Mouse (Mus musculus) MEL (cell line): Measurements from ENCODE around the gene Myo18a. TPM values are rescaled to one million over a fixed set of nuclear protein-coding genes. Genes with fewer than 3 reads are reported as not detected.

Experiments used
- DNase-seq: peaks from one replicate; pipeline ENCODE4 v3.0.0; 2011; ENCODE audit warnings: low read depth, low spot score
- H3K27ac ChIP-seq: 2 replicates; pipeline ENCODE4 v1.5.1; 2012; ENCODE audit warnings: low read depth, mild to moderate bottlenecking, control low read depth, low read length, moderate library complexity; ENCODE audit not compliant: control insufficient read depth
- H3K27me3 ChIP-seq, 2 experiments: fragments of 150-350 bp in 1 of 2; sonication (generic) in 1 of 2; 2 replicates each; pipeline ENCODE4 v1.6.1; 2012; ENCODE audit warnings: low read length in 2 of 2, mild to moderate bottlenecking in 2 of 2, improper control_type of control experiment in 1 of 2, moderate library complexity in 1 of 2; ENCODE audit not compliant: insufficient read depth in 2 of 2, control insufficient read depth in 1 of 2
- H3K36me3 ChIP-seq, 2 experiments: 2 replicates each; pipeline ENCODE4 v1.6.1; 2012 to 2014; ENCODE audit warnings: low read length in 2 of 2, improper control_type of control experiment in 1 of 2, inconsistent platforms in 1 of 2, mild to moderate bottlenecking in 1 of 2; ENCODE audit not compliant: insufficient read depth in 2 of 2, control insufficient read depth in 1 of 2
- H3K4me1 ChIP-seq, 2 experiments: fragments of 150-350 bp in 1 of 2; sonication (generic) in 1 of 2; 2 replicates each; pipeline ENCODE4 v1.6.1; 2012; ENCODE audit warnings: low read length in 2 of 2, improper control_type of control experiment in 1 of 2, mild to moderate bottlenecking in 1 of 2; ENCODE audit not compliant: insufficient read depth in 2 of 2, control insufficient read depth in 1 of 2
- H3K4me3 ChIP-seq, 2 experiments: fragments of 150-350 bp in 1 of 2; sonication (generic) in 1 of 2; 2 replicates each; pipeline ENCODE4 v1.5.1; 2012; ENCODE audit warnings: low read depth in 2 of 2, low read length in 2 of 2, mild to moderate bottlenecking in 2 of 2, moderate library complexity in 2 of 2, control low read depth in 1 of 2, improper control_type of control experiment in 1 of 2; ENCODE audit not compliant: control insufficient read depth in 1 of 2, insufficient read depth in 1 of 2
- H3K79me2 ChIP-seq: 2 replicates; pipeline ENCODE4 v1.6.1; 2012; ENCODE audit warnings: mild to moderate bottlenecking, low read length, moderate library complexity; ENCODE audit not compliant: control insufficient read depth, poor library complexity, insufficient read depth
- H3K9ac ChIP-seq: 2 replicates; pipeline ENCODE4 v1.6.1; 2012; ENCODE audit warnings: low read depth, mild to moderate bottlenecking, control low read depth, low read length, moderate library complexity; ENCODE audit not compliant: control insufficient read depth, poor library complexity, severe bottlenecking
- H3K9me3 ChIP-seq: fragments of 150-350 bp; sonication (generic); replicated peaks from 2 replicates; pipeline ENCODE4 v1.6.1; 2012; ENCODE audit warnings: mild to moderate bottlenecking, low read length, improper control_type of control experiment, moderate library complexity; ENCODE audit not compliant: insufficient read depth
- CHD1 ChIP-seq: IDR thresholded peaks from 2 replicates; pipeline ENCODE4 v1.6.1; 2012; ENCODE audit warnings: low read depth, mild to moderate bottlenecking, inconsistent platforms, low read length, improper control_type of control experiment
- CTCF ChIP-seq, 3 experiments: IDR thresholded peaks in 2 of 3; conservative IDR thresholded peaks in 1 of 3; 2 replicates each; pipeline ENCODE4 v1.5.1; 2011 to 2012; ENCODE audit warnings: low read length in 3 of 3, low read depth in 2 of 3, mild to moderate bottlenecking in 2 of 3, improper control_type of control experiment in 1 of 3, inconsistent platforms in 1 of 3, mixed read lengths in 1 of 3, moderate library complexity in 1 of 3; ENCODE audit not compliant: control insufficient read depth in 1 of 3, insufficient read depth in 1 of 3, poor library complexity in 1 of 3, severe bottlenecking in 1 of 3
- GATA1 ChIP-seq: IDR thresholded peaks from 2 replicates; pipeline ENCODE4 v1.6.1; 2011; ENCODE audit warnings: low read depth, low read length, improper control_type of control experiment
- JUND ChIP-seq: IDR thresholded peaks from 2 replicates; pipeline ENCODE4 v1.6.1; 2011; ENCODE audit warnings: low read depth, mild to moderate bottlenecking, improper control_type of control experiment, low read length
- MAFK ChIP-seq: IDR thresholded peaks from 2 replicates; pipeline ENCODE4 v1.6.1; 2011; ENCODE audit warnings: low read depth, mild to moderate bottlenecking, low read length, improper control_type of control experiment, borderline replicate concordance
- MXI1 ChIP-seq: IDR thresholded peaks from 2 replicates; pipeline ENCODE4 v1.6.1; 2011; ENCODE audit warnings: mild to moderate bottlenecking, low read depth, low read length, improper control_type of control experiment
- MYC ChIP-seq: IDR thresholded peaks from 2 replicates; pipeline ENCODE4 v1.6.1; 2011; ENCODE audit warnings: low read depth, mild to moderate bottlenecking, low read length, improper control_type of control experiment, moderate library complexity
- NELFE ChIP-seq: IDR thresholded peaks from 2 replicates; pipeline ENCODE4 v1.6.1; 2011; ENCODE audit warnings: low read depth, low read length, improper control_type of control experiment
- NRF1 ChIP-seq: IDR thresholded peaks from 2 replicates; pipeline ENCODE4 v1.6.1; 2014; ENCODE audit warnings: low read depth, mild to moderate bottlenecking, inconsistent platforms, low read length, improper control_type of control experiment, moderate library complexity; ENCODE audit not compliant: poor library complexity, insufficient read depth, severe bottlenecking
- POLR2A ChIP-seq, 2 experiments: IDR thresholded peaks; 2 replicates each; pipeline ENCODE4 v1.6.1; 2011 to 2012; ENCODE audit warnings: low read length in 2 of 2, mild to moderate bottlenecking in 2 of 2, control low read depth in 1 of 2, improper control_type of control experiment in 1 of 2, low read depth in 1 of 2, moderate library complexity in 1 of 2; ENCODE audit not compliant: control insufficient read depth in 1 of 2, insufficient read depth in 1 of 2, poor library complexity in 1 of 2
- POLR2AphosphoS5 ChIP-seq: IDR thresholded peaks from 2 replicates; pipeline ENCODE4 v1.6.1; 2012; ENCODE audit warnings: low read depth, borderline replicate concordance, mild to moderate bottlenecking, inconsistent platforms, low read length, moderate library complexity, mixed read lengths
- RAD21 ChIP-seq: IDR thresholded peaks from 2 replicates; pipeline ENCODE4 v1.6.1; 2011; ENCODE audit warnings: mild to moderate bottlenecking, low read depth, low read length, improper control_type of control experiment
- RCOR1 ChIP-seq: IDR thresholded peaks from 2 replicates; pipeline ENCODE4 v1.6.1; 2012; ENCODE audit warnings: low read depth, mild to moderate bottlenecking, inconsistent platforms, low read length, improper control_type of control experiment
- SIN3A ChIP-seq: IDR thresholded peaks from 2 replicates; pipeline ENCODE4 v1.6.1; 2012; ENCODE audit warnings: low read length, improper control_type of control experiment, inconsistent platforms
- SMC3 ChIP-seq: IDR thresholded peaks from 2 replicates; pipeline ENCODE4 v1.6.1; 2011; ENCODE audit warnings: low read depth, low read length, improper control_type of control experiment
- TAL1 ChIP-seq: IDR thresholded peaks from 2 replicates; pipeline ENCODE4 v1.6.1; 2012; ENCODE audit warnings: mild to moderate bottlenecking, inconsistent platforms, low read length, moderate library complexity, mixed read lengths
- UBTF ChIP-seq: IDR thresholded peaks from 2 replicates; pipeline ENCODE4 v1.6.1; 2012; ENCODE audit warnings: low read depth, mild to moderate bottlenecking, inconsistent platforms, low read length, improper control_type of control experiment, moderate library complexity, borderline replicate concordance; ENCODE audit not compliant: insufficient read depth
- ZC3H11A ChIP-seq: IDR thresholded peaks from 2 replicates; pipeline ENCODE4 v1.6.1; 2012; ENCODE audit warnings: low read depth, mild to moderate bottlenecking, inconsistent platforms, low read length, improper control_type of control experiment
- ZNF384 ChIP-seq: IDR thresholded peaks from 2 replicates; pipeline ENCODE4 v1.6.1; 2012; ENCODE audit warnings: low read depth, mild to moderate bottlenecking, inconsistent platforms, low read length, improper control_type of control experiment
- polyA plus RNA-seq, 2 experiments: library from polyadenylated mRNA; stranded (reverse) in 1 of 2; unstranded in 1 of 2; fragments of >175 nt in 1 of 2; fragments of >200 nt in 1 of 2; gene quantifications; 2 replicates each; pipeline versions ENCODE4 v1.2.1 to v1.2.4; 2012; ENCODE audit warnings: low replicate concordance in 2 of 2, low read depth in 1 of 2; ENCODE audit not compliant: insufficient read length in 2 of 2, insufficient read depth in 1 of 2, missing spikeins in 1 of 2
- total RNA-seq: library from RNA; depleted of rRNA; stranded (reverse); fragments of 300-350 nt; gene quantifications from 2 replicates; pipeline ENCODE4 v1.2.3, GENCODE M21; 2012

Myo18a gene
- total and polyA plus RNA-seq, 3 experiments: 13.1 to 18.0 TPM; not detected in 1

- no peak for TF ChIP-seq TAL1
- TF ChIP-seq ZNF384: no peak
- TF ChIP-seq UBTF: no peak
- no peak for TF ChIP-seq JUND
- no peak for TF ChIP-seq MAFK
- TF ChIP-seq MXI1: no peak
- TF ChIP-seq RCOR1: no peak
- peak; percentile 30; the same call in 1 of the 2 replicates for TF ChIP-seq ZC3H11A
- no peak for TF ChIP-seq POLR2A (IDR thresholded peaks at IDR 0.05; ENCODE audit: control insufficient read depth in 1 of 2, insufficient read depth in 1 of 2, low read depth in 1 of 2, low read length in 2 of 2, poor library complexity in 1 of 2)
- TF ChIP-seq RAD21: peak; percentile 64
- no peak for TF ChIP-seq NELFE
Observed at GRCm38 (mm10) chr11:77821648-77822047, 58.6 kb downstream of the Myo18a start (continued).

DNA sequence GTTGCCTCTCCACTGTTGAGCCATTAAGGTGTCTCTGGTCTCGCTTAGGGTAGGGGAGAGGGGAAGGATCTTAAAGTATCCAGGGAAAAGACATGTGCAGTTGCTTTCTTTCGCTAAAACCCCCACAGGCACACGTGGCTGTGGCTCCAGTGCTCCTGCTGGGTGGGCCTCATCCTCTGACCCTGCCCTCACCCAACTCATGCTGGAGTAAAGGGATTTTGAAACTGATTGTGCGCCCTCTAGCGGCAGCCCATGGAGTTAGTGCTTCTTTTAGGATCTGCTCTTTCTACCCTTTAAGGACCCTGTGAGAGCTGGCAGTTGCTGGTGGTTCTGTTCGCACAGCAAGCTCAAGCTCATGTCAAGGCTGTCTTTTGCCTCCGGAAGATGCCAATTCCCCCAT lies 59.7 kb downstream of the Myo18a start:
- no peak overlapping the region for H3K4me3 ChIP-seq
- no peaks in the 10 kb centered on the region for H3K36me3 ChIP-seq
- peak; percentile 82 for DNase-seq
- no peak for TF ChIP-seq CHD1
- TF ChIP-seq RAD21: peak; percentile 22
- no peak for TF ChIP-seq RCOR1
- no peak for TF ChIP-seq SIN3A
- TF ChIP-seq NRF1: no peak
- TF ChIP-seq GATA1: no peak
- TF ChIP-seq SMC3: peak; percentile 52
- peak; percentile 89 to 96 (median 91) for TF ChIP-seq CTCF (IDR thresholded peaks at IDR 0.05 in 2 of 3, conservative IDR thresholded peaks at IDR 0.05 in 1 of 3; ENCODE audit: control insufficient read depth in 1 of 3, insufficient read depth in 1 of 3, low read depth in 2 of 3, low read length in 3 of 3, poor library complexity in 1 of 3, severe bottlenecking in 1 of 3)
- TF ChIP-seq MYC: no peak
- H3K9me3 ChIP-seq: no peaks in the 10 kb centered on the region
- H3K79me2 ChIP-seq: no peaks in the 10 kb centered on the region
- H3K4me1 ChIP-seq: no peaks in the 10 kb centered on the region
- no peak overlapping the region for H3K27ac ChIP-seq
- no peak overlapping the region for H3K9ac ChIP-seq
- no peaks in the 10 kb centered on the region for H3K27me3 ChIP-seq

DNA sequence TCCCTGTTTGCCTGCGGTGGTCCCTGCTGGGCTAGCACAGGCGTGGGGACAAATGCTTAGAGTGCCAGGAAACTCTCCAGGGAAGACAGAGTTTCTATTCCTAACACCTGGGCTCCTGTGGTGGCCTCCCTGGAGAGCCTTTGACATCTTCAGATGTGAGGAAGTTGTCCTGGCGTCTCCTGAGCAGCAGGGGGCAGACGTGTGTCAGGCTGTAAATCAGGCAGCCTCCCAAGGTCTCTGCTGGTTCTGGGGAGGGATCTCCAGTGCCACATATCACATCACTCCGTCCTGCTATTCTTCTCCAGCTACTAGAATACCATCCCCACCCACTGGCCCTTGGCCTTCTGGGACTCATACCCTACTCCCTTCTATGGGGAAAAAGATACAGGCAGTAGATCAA lies 62.8 kb downstream of the Myo18a start:
- H3K4me1 ChIP-seq: no peaks in the 10 kb centered on the region
- no peak overlapping the region for H3K4me3 ChIP-seq
- no peaks in the 10 kb centered on the region for H3K36me3 ChIP-seq
- TF ChIP-seq ZC3H11A: peak; percentile 52
- no peak for TF ChIP-seq POLR2A (IDR thresholded peaks at IDR 0.05; ENCODE audit: control insufficient read depth in 1 of 2, insufficient read depth in 1 of 2, low read depth in 1 of 2, low read length in 2 of 2, poor library complexity in 1 of 2)
- TF ChIP-seq CTCF (IDR thresholded peaks at IDR 0.05 in 2 of 3, conservative IDR thresholded peaks at IDR 0.05 in 1 of 3; ENCODE audit: control insufficient read depth in 1 of 3, insufficient read depth in 1 of 3, low read depth in 2 of 3, low read length in 3 of 3, poor library complexity in 1 of 3, severe bottlenecking in 1 of 3): peak; percentile 68 to 91 (median 89)
- peak; percentile 85 for TF ChIP-seq SMC3
- peak; percentile 72 for TF ChIP-seq RAD21
- TF ChIP-seq POLR2AphosphoS5: no peak
- no peaks in the 10 kb centered on the region for H3K9me3 ChIP-seq
- H3K79me2 ChIP-seq: no peaks in the 10 kb centered on the region
- no peaks in the 10 kb centered on the region for H3K27me3 ChIP-seq
- H3K27ac ChIP-seq: no peak overlapping the region
- DNase-seq: peak; percentile 83
- no peak overlapping the region for H3K9ac ChIP-seq
